Mouse (Mus musculus) midbrain, embryonic 14.5 days (tissue): Measurements from ENCODE around the gene Dsel. TPM values are rescaled to one million over a fixed set of nuclear protein-coding genes. Genes with fewer than 3 reads are reported as not detected.

ENCODE experiments used
- ATAC-seq: fragments of 200-750 bp; cut with Nextera tagmentation; 2 replicates; pipeline ENCODE4 v1.8.0; 2017; ENCODE audit warnings: moderate number of reproducible peaks, moderate library complexity; ENCODE audit not compliant: low FRiP score, low TSS enrichment
- DNase-seq: peaks from one replicate; pipeline ENCODE4 v3.0.0-alpha.2; 2015
- H3K27ac ChIP-seq: fragments of 300-500 bp; sonication (generic); replicated peaks from 2 replicates; pipeline ENCODE4 v1.5.1; 2014; ENCODE audit warnings: mild to moderate bottlenecking, low read depth, low read length, moderate library complexity
- H3K27me3 ChIP-seq: fragments of 300-500 bp; sonication (generic); 2 replicates; pipeline ENCODE4 v1.6.1; 2014; ENCODE audit warnings: low read length, control low read depth, mixed read lengths; ENCODE audit not compliant: control insufficient read depth, insufficient read depth
- H3K36me3 ChIP-seq: fragments of 300-500 bp; sonication (generic); 2 replicates; pipeline ENCODE4 v1.6.1; 2014; ENCODE audit warnings: low read length, control low read depth; ENCODE audit not compliant: control insufficient read depth, insufficient read depth
- H3K4me1 ChIP-seq: fragments of 300-500 bp; sonication (generic); 2 replicates; pipeline ENCODE4 v1.6.1; 2014; ENCODE audit warnings: mild to moderate bottlenecking, antibody characterized with exemption, low read length, control low read depth; ENCODE audit not compliant: control insufficient read depth, insufficient read depth
- H3K4me2 ChIP-seq: fragments of 300-500 bp; sonication (generic); 2 replicates; pipeline ENCODE4 v1.6.1; 2014; ENCODE audit warnings: mild to moderate bottlenecking, low read length, moderate library complexity
- H3K4me3 ChIP-seq: fragments of 300-500 bp; sonication (generic); replicated peaks from 2 replicates; pipeline ENCODE4 v1.5.1; 2014; ENCODE audit warnings: low read depth, low read length
- H3K9ac ChIP-seq: fragments of 300-500 bp; sonication (generic); replicated peaks from 2 replicates; pipeline ENCODE4 v1.6.1; 2014; ENCODE audit warnings: mild to moderate bottlenecking, low read length, moderate library complexity
- H3K9me3 ChIP-seq: fragments of 300-500 bp; sonication (generic); 2 replicates; pipeline ENCODE4 v1.6.1; 2016; ENCODE audit warnings: low read length, control low read depth, mixed read lengths; ENCODE audit not compliant: control insufficient read depth
- WGBS: fragments of 180-500 bp; shearing (Covaris S2); extraction: QIAGEN DNeasy Blood & Tissue Kit; methylation state at CpG from one replicate; pipeline ENCODE4 v1.1.7; 2014; 5-methylcytosine and 5-hydroxymethylcytosine counted together
- polyA plus RNA-seq: library from polyadenylated mRNA; unstranded; fragments of >200 nt; fragmentation: Nextera tagmentation; extraction: Ambion mirVana; gene quantifications from 2 replicates; pipeline ENCODE4 v1.2.1, GENCODE M21; 2014

The Dsel gene
- polyA plus RNA-seq, 1 experiment from 2014 or later = 11.1 TPM

- H3K4me3 ChIP-seq = no peak overlapping the region
- H3K27ac ChIP-seq = no peak overlapping the region
- ATAC-seq = no peak
- H3K9ac ChIP-seq = no peak overlapping the region
- H3K36me3 ChIP-seq = no peaks in the 10 kb centered on the region
- no peak for DNase-seq
- no peaks in the 10 kb centered on the region for H3K27me3 ChIP-seq
- no peaks in the 10 kb centered on the region for H3K9me3 ChIP-seq
- H3K4me2 ChIP-seq = no peak overlapping the region
- WGBS = 70% methylated on average over 2 of the region's 2 CpGs
- H3K4me1 ChIP-seq = no peaks in the 10 kb centered on the region
Observed at GRCm38 (mm10) chr1:111833583-111834225, 31.0 kb downstream of the Dsel start.
